Mouse (Mus musculus): ENCODE data around the gene Rab40c.

Gene Rab40c

DNA sequence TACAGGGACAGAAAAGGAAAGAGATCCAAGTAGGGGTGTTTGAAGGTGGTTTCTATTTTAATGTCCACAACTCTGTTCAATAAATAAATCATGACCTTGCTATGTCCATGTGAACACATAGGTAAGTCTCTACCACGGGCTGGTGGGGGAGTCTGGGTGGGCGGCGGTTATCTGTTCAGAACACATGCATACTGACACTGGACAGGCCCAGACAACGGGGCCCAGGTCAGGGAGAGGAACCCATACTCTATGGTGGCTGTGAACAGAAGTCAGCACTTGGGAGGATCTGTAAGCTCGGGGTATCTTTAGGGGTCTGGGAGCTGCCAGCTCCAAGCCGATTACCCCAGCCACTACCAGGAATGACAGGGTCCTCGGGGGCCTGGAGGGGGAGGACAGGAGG lies 26.8 kb upstream of the Rab40c start:
- no peak for DNase-seq (ENCODE audit: low spot score in 2 of 2)

DNA sequence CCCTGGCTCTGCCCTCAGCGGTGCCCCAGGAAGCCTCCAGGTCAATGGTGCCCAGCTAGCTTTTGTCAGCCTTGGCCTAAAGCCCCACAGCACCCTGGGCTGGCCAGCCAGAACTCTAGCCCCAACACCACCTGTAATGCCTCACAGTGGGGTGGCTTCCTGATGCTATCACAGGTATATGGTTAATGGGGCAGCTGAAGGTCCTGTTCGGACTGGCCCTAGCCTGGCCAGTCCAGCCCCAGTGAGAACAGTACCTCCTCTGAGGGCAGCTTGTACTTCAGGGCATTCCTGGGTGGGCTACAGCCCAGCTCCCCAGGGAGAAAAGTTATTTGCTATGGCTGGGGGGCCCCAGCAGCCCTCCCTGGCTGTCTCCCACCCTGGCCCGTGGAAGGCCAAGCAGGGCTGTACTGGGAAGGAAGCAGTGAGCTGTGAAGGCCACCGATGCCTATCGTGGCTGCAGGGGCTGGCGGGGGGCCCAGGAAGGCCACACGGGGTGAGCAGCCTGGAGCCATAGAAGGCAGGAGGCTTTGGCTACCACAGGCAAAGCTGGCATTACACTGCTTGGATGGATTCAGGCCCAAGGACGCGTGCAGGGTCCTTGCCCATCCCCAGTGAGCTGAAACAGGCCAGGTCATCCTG lies 26.1 kb upstream of the Rab40c start:
- DNase-seq (ENCODE audit: low spot score in 2 of 2) = no peak

- DNase-seq (ENCODE audit: low spot score in 2 of 2) = no peak
Observed at GRCm38 (mm10) chr17:25944366-25945163, 25.0 kb upstream of the Rab40c start, which contains the start of the genes Pigq and Nhlrc4. Pigq (minus strand) TSS chr17:25944936. Nhlrc4 (minus strand) TSS chr17:25944961.

- DNase-seq (ENCODE audit: low spot score in 2 of 2) = no peak
Observed at GRCm38 (mm10) chr17:25943769-25944168, 24.2 kb upstream of the Rab40c start.

GRCm38 (mm10) chr17:25943221-25943620 lies 23.7 kb upstream of the Rab40c start:
- DNase-seq (ENCODE audit: low spot score in 2 of 2) = no peak

DNA sequence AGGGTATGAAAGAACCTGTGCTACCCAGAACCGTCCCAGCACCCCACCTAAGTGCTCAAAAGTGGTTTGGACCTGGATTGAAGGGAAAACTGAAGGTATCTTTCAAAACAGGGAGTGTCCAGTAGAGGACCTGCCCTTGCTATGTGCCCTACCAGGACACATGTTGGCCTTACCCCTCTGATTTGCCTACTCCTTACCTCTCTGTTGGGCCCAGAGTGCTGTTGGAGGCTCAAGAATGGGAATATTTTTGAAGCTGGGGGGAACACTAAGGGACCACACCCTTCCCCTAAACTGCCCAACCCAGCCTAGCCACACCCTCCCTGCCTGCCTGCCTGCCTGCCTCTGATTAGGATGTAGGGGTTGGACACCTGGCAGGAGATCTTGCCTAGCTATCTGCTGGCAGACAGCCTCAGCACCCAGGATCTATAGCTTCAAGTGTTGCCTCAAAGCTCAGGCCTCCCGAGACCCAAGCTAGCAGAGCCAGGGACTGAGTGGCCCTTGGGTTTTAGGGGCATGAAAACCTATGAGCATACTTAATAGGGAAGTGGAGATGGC lies 23.1 kb upstream of the Rab40c start:
- DNase-seq (ENCODE audit: low spot score in 2 of 2) = no peak

DNA sequence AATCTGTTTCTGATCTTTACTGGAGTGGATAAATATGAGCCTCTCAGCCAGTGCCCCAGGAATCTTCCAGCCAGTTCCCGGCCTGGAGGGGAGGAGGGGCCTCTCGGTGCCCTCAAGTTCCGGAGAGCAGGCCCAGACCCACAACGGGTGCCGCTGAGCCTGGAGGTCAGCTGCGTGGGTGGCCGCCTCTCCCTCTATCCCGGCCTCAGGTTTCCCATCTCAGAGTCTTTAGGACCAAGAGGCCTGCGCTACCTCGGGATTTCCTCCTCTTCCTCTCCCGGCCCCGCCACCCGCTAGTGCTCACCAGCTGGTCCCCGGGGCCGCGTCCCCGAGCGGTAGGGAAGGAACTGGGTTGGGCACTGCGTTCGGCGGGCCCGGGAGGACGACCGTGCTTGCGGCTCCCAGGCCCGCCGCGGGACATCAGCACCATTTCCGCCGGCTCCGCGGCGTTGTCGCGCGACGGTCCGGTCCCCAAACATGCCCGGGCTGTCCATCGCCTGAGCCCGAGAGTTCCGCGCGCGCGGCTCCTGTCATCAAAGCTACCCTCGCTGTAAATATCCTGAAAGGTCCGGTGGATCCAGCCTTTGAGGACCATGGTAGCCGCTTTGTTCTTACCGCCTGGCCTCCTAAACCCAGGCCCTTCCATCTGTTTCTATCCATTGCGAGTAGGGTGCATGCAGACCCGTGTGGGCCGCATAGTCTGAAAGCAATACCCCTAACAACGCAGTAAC lies 22.1 kb upstream of the Rab40c start:
- peak; percentile 71 to 79 for DNase-seq (ENCODE audit: low spot score in 2 of 2)

- DNase-seq (ENCODE audit: low spot score in 2 of 2) = no peak
Observed at GRCm38 (mm10) chr17:25934526-25934925, 15.0 kb upstream of the Rab40c start.

- DNase-seq (ENCODE audit: low spot score in 2 of 2) = no peak
Observed at GRCm38 (mm10) chr17:25925348-25925747, 5.8 kb upstream of the Rab40c start.

DNA sequence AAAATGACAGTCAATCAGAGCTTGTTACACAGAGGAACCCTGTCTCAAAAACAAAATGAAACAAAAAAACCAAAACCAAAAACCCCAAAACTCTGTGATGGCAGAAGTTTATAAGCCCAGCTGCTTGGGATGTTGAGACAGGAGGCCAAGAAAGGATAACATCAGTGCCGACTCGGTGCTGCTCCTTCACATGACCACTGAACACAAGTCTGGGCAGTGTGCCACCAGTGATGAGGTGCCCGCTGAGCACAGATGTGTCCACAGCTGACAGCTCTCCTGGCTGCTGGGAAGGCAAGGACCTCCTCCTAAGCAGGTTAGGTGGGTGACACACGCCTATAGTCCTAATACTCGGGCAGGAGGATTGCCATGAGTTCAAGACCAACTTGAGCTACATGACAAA lies 2.6 kb upstream of the Rab40c start:
- no peak for DNase-seq (ENCODE audit: low spot score in 2 of 2)

GRCm38 (mm10) chr17:25919786-25920642 lies 487 bp upstream of the Rab40c start:
- DNase-seq (ENCODE audit: low spot score in 2 of 2) = peak; percentile 100

GRCm38 (mm10) chr17:25918037-25918750 lies 1.3 kb downstream of the Rab40c start:
- no peak for DNase-seq (ENCODE audit: low spot score in 2 of 2)

DNA sequence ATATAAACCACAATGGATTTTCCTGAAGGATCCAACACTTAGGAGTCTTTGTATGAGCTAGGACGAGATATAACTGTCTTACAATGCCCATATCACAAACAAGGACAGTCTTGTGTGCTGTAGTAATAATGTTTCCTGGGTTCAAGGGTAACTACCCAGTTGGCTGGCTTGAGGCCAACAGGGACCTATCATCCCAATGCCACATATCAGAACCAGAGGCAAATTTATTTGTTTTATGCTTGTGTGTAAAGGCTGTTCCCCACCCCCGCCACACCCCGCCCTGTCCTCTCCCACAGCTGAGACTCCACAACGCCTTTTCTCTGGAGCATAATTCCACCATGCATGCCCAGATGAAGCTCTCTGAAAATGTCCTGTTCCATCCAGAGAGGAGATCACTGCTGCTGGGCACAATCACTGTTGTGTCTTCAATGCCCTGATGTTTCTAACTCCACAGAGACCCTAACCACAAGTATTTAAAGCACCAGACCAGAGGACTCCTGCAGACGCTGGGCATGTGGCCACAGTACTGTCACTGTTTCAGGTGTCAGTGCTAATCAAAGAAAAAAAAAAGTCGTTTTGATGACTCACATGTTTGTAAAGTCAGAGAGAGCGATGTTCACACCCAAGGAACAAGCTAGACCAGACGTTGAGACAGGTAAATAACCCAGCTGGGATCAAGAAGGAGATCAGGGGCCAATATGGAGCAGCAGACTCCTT lies 2.4 kb downstream of the Rab40c start:
- no peak for DNase-seq (ENCODE audit: low spot score in 2 of 2)

GRCm38 (mm10) chr17:25914295-25914694 lies 5.2 kb downstream of the Rab40c start:
- DNase-seq (ENCODE audit: low spot score in 2 of 2) = no peak

DNA sequence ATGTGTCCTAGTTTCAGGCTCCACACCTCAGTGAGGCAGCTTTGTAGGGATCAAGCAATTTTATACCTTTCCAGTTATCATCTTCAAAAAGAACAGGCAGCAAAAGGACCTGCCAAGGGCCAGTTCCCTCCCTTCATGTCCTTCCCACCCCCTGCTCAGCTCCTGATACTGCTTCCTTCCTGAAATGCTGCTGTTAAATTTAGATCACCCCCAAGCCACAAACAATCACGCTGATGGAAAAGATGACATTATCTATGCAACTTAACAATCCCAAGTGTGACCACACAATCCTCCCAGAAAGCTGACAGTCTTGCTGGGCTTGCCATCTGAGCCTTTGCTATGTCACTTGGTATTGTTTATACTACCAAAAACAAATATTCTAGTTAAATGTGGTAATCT lies 5.7 kb downstream of the Rab40c start:
- no peak for DNase-seq (ENCODE audit: low spot score in 2 of 2)

DNA sequence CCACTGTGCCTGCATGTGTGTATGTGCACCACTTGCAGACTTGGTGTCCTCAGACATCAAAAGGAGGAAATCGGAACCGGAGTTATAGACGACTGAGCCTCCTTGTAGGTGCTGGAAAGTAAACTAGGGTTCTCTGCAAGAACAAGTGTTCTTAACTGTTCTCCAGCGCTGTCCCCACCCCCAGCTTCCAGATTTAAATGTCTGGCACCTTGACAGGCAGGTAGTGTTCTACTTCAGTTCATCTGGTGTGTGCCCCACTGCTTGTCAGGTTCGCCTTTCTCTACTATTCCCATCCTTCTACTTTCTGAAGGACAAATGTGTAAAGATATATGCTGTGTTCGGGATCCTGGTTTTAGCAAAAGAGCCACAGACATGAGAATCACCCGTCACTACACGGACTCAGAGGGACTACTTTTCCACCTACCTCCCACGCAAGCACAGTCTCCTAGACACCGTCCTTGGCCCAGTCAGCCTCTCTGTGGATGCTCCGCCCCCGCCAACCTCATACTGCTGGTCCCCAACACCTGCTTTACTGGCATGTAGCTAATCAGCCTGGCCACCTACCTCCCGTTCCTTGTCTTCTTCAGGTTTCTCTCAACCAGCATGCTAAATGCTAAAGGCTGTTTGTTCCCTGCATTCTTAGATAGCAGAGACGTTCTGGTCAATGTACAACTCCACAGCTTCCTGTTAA lies 6.2 kb downstream of the Rab40c start:
- no peak for DNase-seq (ENCODE audit: low spot score in 2 of 2)

GRCm38 (mm10) chr17:25911816-25912215 lies 7.7 kb downstream of the Rab40c start:
- no peak for DNase-seq (ENCODE audit: low spot score in 2 of 2)

GRCm38 (mm10) chr17:25907640-25908039 lies 11.9 kb downstream of the Rab40c start:
- DNase-seq (ENCODE audit: low spot score in 2 of 2) = no peak

DNA sequence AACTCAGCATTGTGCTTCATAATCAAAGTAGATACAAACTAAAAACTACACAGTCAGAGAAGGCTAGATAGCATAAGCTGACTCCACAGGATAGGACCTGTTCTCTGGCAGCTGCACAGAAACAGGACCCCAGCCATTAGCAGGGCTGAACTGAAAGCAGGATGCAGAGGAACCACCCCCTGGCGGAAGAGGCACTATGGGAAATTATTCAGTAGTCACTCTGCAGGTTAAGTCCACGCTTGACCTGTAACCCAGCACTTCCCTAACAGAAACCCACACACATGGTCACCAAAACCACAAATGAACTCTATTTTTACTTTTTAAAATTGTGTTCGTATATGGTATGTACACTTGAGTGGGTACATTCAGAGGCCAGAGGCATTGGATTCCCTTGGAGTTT lies 16.5 kb downstream of the Rab40c start:
- DNase-seq (ENCODE audit: low spot score in 2 of 2) = no peak

Data from urinary bladder, postnatal 4 days (tissue).